Mouse (Mus musculus): ENCODE results near the gene Ctdspl. TPM values are rescaled to one million over a fixed set of nuclear protein-coding genes. Genes with fewer than 3 reads are reported as not detected.

Gene Ctdspl
- polyA plus RNA-seq, 1 experiment: 25.1 TPM

DNA sequence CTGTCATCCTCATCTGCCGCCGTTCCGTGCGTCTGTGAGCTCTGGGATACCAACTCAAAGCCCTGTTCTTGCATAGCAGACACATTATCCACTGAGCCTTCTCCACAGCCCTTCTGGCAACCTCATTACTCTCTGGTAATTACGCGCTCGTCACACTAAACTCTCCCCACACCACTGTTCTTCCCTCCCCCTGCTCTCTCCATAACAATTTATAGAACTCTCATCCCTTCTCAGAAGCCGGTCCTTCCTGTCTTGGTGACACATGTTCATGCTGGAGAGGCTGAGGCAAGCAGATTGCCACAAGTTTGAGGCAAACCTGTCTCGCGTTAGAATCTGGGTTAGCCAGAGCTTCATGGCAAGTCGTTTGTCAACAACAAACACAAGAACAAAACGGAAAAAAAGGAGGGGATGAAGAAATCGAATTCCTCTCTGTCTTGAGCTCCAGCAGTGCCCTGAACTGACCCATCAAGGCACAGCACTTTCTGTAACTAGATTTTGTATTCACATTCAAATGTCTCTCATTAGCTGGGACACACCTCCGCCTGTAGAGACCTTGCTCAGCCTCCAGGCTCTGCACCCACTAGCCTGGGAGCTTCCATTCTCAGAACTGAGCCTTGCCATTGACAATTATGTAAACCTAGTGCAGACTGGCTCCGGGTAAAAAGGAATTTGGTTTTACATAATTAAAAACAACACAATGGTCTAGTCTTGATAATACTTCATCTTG is 79.2 kb downstream of the Ctdspl start:
- Histone ChIP-seq H3K4me1 (ENCODE audit: control insufficient read depth, insufficient read depth, low read length) (peaks cover 8% of the 10 kb centered on the region), H3K27ac (ENCODE audit: insufficient read depth, low read length) (no peak overlapping the region), H3K4me3 (ENCODE audit: insufficient read depth, low read length) (no peak overlapping the region)
- TF ChIP-seq POLR2A (IDR thresholded peaks at IDR 0.05; ENCODE audit: low read depth, low read length): no peak
- no peak for TF ChIP-seq CTCF (IDR thresholded peaks at IDR 0.05; ENCODE audit: borderline replicate concordance, insufficient read depth, low read length)

DNA sequence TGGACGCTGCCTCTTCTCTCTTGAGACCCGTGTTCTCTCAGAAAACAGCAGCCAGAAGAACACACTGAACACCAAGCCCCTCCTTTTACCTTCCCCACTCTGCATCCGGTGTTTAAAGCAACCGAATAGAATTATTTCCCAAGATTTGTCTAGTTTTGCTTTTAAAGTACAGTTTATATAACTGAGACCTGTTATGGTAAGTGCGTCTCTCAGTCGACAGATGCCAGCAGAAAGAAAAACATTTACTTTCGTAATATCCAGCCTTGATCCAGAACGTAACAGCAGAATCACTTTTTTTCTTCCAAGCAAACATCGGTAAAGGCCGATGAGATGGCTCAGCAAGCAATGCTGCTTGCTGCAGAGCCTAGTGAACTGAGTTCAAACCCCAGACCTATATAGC is 81.0 kb downstream of the Ctdspl start:
- TF ChIP-seq POLR2A (IDR thresholded peaks at IDR 0.05; ENCODE audit: low read depth, low read length) (no peak), CTCF (IDR thresholded peaks at IDR 0.05; ENCODE audit: borderline replicate concordance, insufficient read depth, low read length) (no peak)
- no peak overlapping the region for H3K4me3 ChIP-seq (ENCODE audit: insufficient read depth, low read length)
- peaks cover 2% of the 10 kb centered on the region; the same call in 1 of the 2 replicates for H3K4me1 ChIP-seq (ENCODE audit: control insufficient read depth, insufficient read depth, low read length)
- no peak overlapping the region for H3K27ac ChIP-seq (ENCODE audit: insufficient read depth, low read length)

GRCm38 (mm10) chr9:119008871-119009270 is 82.6 kb downstream of the Ctdspl start:
- Histone ChIP-seq H3K4me3 (ENCODE audit: insufficient read depth, low read length) (no peak overlapping the region), H3K27ac (ENCODE audit: insufficient read depth, low read length) (no peak overlapping the region), H3K4me1 (ENCODE audit: control insufficient read depth, insufficient read depth, low read length) (no peaks in the 10 kb centered on the region)
- TF ChIP-seq CTCF (IDR thresholded peaks at IDR 0.05; ENCODE audit: borderline replicate concordance, insufficient read depth, low read length): no peak
- no peak for TF ChIP-seq POLR2A (IDR thresholded peaks at IDR 0.05; ENCODE audit: low read depth, low read length)

GRCm38 (mm10) chr9:119010156-119010710 is 84.0 kb downstream of the Ctdspl start:
- TF ChIP-seq POLR2A (IDR thresholded peaks at IDR 0.05; ENCODE audit: low read depth, low read length): no peak
- no peak for TF ChIP-seq CTCF (IDR thresholded peaks at IDR 0.05; ENCODE audit: borderline replicate concordance, insufficient read depth, low read length)
- Histone ChIP-seq H3K27ac (ENCODE audit: insufficient read depth, low read length) (no peak overlapping the region), H3K4me1 (ENCODE audit: control insufficient read depth, insufficient read depth, low read length) (no peaks in the 10 kb centered on the region), H3K4me3 (ENCODE audit: insufficient read depth, low read length) (no peak overlapping the region)

DNA sequence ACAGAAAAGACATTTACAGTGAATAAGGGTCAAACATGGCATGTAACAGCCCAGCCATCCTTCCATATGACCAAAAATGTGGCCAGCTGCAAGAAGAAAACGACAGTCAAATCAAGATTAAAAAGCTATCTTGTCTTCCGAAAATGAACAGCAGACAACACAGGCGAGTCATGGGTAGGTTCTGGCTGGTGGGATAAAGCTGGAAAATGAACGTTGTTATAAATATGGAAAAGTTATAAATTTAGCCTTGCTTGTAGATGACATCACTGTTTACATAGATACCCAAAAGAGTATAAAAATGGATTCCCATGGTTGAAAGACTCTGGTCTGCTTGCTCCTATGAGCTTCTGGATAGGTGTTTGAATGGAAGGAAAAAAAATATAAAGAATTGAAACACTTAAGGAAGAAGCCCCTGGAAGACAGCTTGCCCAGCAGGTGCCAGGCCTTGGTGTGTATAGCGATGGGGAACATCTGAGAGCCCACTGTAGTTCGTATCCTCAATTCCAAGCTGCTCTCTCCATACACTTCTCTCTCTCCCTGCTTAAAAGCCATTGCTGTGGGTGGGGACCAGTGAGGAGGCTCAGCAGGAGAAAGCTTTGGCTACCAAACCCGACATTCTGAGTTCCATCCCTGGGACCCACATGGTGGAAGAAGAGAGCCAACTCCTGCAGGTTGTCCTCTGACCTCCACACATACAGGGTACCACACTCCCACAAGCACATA is 90.7 kb downstream of the Ctdspl start:
- Histone ChIP-seq H3K4me3 (ENCODE audit: insufficient read depth, low read length) (no peak overlapping the region), H3K27ac (ENCODE audit: insufficient read depth, low read length) (no peak overlapping the region), H3K4me1 (ENCODE audit: control insufficient read depth, insufficient read depth, low read length) (no peaks in the 10 kb centered on the region)
- TF ChIP-seq POLR2A (IDR thresholded peaks at IDR 0.05; ENCODE audit: low read depth, low read length) (no peak), CTCF (IDR thresholded peaks at IDR 0.05; ENCODE audit: borderline replicate concordance, insufficient read depth, low read length) (no peak)

DNA sequence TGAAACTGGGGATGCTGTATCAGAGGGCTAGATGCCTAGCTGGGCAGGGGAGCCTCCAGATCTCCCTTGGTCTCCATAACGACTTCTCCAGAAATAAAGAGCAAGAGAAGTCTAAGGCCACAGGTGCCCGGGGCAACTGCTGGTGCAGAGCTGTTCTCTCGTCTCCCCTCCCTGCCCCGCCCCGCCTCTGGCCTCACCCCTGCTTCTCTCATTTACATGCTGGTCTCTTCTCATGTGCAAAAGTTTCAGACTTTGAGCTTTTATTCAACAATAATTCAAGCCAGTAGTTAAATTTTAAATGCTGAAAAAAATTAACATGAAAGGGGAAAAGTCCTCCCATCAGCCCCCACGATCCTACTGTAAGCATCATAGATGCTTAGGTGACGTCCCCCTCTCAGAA is 95.5 kb downstream of the Ctdspl start:
- H3K27ac ChIP-seq (ENCODE audit: insufficient read depth, low read length): no peak overlapping the region
- TF ChIP-seq CTCF (IDR thresholded peaks at IDR 0.05; ENCODE audit: borderline replicate concordance, insufficient read depth, low read length) (no peak), POLR2A (IDR thresholded peaks at IDR 0.05; ENCODE audit: low read depth, low read length) (no peak)
- H3K4me1 ChIP-seq (ENCODE audit: control insufficient read depth, insufficient read depth, low read length): no peaks in the 10 kb centered on the region
- no peak overlapping the region for H3K4me3 ChIP-seq (ENCODE audit: insufficient read depth, low read length)

- no peaks in the 10 kb centered on the region for H3K4me1 ChIP-seq (ENCODE audit: control insufficient read depth, insufficient read depth, low read length)
- H3K4me3 ChIP-seq (ENCODE audit: insufficient read depth, low read length): no peak overlapping the region
- TF ChIP-seq POLR2A (IDR thresholded peaks at IDR 0.05; ENCODE audit: low read depth, low read length): no peak
- TF ChIP-seq CTCF (IDR thresholded peaks at IDR 0.05; ENCODE audit: borderline replicate concordance, insufficient read depth, low read length): no peak
- no peak overlapping the region for H3K27ac ChIP-seq (ENCODE audit: insufficient read depth, low read length)
Measured at GRCm38 (mm10) chr9:119025263-119025662, 99.0 kb downstream of the Ctdspl start.

DNA sequence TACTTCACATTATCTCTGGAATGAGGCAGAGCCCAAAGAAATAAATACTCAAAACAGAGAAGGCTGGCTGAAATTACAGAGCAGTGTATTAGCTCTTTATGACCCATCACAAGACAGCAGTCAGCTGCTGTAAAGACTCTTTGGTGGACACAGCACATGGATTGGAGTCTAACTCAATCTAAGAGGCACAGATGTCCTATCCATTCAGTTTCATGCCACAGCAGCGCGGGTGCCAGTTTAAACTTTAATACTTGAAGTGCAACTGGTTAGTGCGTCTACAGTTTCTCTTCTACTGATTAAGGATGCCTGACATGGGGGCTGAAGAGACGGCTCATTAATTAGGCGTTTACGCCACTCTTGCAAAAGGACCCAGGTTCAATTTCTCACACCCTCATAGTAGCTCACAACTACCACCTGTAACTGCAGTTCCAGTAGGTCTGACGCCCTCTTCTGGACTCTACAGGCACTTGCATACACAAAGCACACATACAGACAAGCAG is 99.6 kb downstream of the Ctdspl start:
- Histone ChIP-seq H3K4me1 (ENCODE audit: control insufficient read depth, insufficient read depth, low read length) (no peaks in the 10 kb centered on the region), H3K27ac (ENCODE audit: insufficient read depth, low read length) (no peak overlapping the region)
- no peak for TF ChIP-seq POLR2A (IDR thresholded peaks at IDR 0.05; ENCODE audit: low read depth, low read length)
- no peak for TF ChIP-seq CTCF (IDR thresholded peaks at IDR 0.05; ENCODE audit: borderline replicate concordance, insufficient read depth, low read length)

GRCm38 (mm10) chr9:119027337-119027736 is 101.1 kb downstream of the Ctdspl start:
- TF ChIP-seq POLR2A (IDR thresholded peaks at IDR 0.05; ENCODE audit: low read depth, low read length) (no peak), CTCF (IDR thresholded peaks at IDR 0.05; ENCODE audit: borderline replicate concordance, insufficient read depth, low read length) (no peak)
- Histone ChIP-seq H3K4me3 (ENCODE audit: insufficient read depth, low read length) (no peak overlapping the region), H3K27ac (ENCODE audit: insufficient read depth, low read length) (no peak overlapping the region), H3K4me1 (ENCODE audit: control insufficient read depth, insufficient read depth, low read length) (no peaks in the 10 kb centered on the region)

More for the DNA sequence above, 99.6 kb downstream of the Ctdspl start:
- H3K4me3 ChIP-seq (ENCODE audit: insufficient read depth, low read length): no peak overlapping the region
